Mouse (Mus musculus) stomach, embryonic 14.5 days (tissue): ENCODE results near the gene Slc22a23. TPM values are rescaled to one million over a fixed set of nuclear protein-coding genes. Genes with fewer than 3 reads are reported as not detected.

Experiments used
- ATAC-seq: fragments of 200-750 bp; cut with Nextera tagmentation; 2 replicates; pipeline ENCODE4 v1.8.0; 2017; ENCODE audit warnings: low read depth, moderate TSS enrichment; ENCODE audit not compliant: insufficient number of reproducible peaks, insufficient read depth, low FRiP score
- H3K27ac ChIP-seq: fragments of 300-500 bp; sonication (generic); 2 replicates; pipeline ENCODE4 v1.5.1; 2014; ENCODE audit warnings: mild to moderate bottlenecking, low read length, moderate library complexity, mixed read lengths
- H3K27me3 ChIP-seq: fragments of 300-500 bp; sonication (generic); 2 replicates; pipeline ENCODE4 v1.6.1; 2014; ENCODE audit warnings: low read length, control low read depth, mixed read lengths; ENCODE audit not compliant: control insufficient read depth, insufficient read depth
- H3K36me3 ChIP-seq: fragments of 300-500 bp; sonication (generic); 2 replicates; pipeline ENCODE4 v1.6.1; 2014; ENCODE audit warnings: mild to moderate bottlenecking, control low read depth, low read length, moderate library complexity, mixed read lengths; ENCODE audit not compliant: control insufficient read depth, insufficient read depth
- H3K4me1 ChIP-seq: fragments of 300-500 bp; sonication (generic); 2 replicates; pipeline ENCODE4 v1.6.1; 2014; ENCODE audit warnings: low read length, control low read depth, mixed read lengths; ENCODE audit not compliant: control insufficient read depth, insufficient read depth
- H3K4me2 ChIP-seq: fragments of 300-500 bp; sonication (generic); replicated peaks from 2 replicates; pipeline ENCODE4 v1.6.1; 2014; ENCODE audit warnings: low read depth, low read length, control low read depth
- H3K4me3 ChIP-seq: fragments of 300-500 bp; sonication (generic); 2 replicates; pipeline ENCODE4 v1.5.1; 2014; ENCODE audit warnings: low read depth, low read length, control low read depth
- H3K9ac ChIP-seq: fragments of 300-500 bp; sonication (generic); replicated peaks from 2 replicates; pipeline ENCODE4 v1.6.1; 2014; ENCODE audit warnings: low read depth, mild to moderate bottlenecking, control low read depth, low read length, moderate library complexity, mixed read lengths
- H3K9me3 ChIP-seq: fragments of 300-500 bp; sonication (generic); 2 replicates; pipeline ENCODE4 v1.6.1; 2016; ENCODE audit warnings: low read depth, low read length, control low read depth; ENCODE audit not compliant: control insufficient read depth
- WGBS: fragments of 180-500 bp; shearing (Covaris S2); extraction: QIAGEN DNeasy Blood & Tissue Kit; methylation state at CpG from one replicate; pipeline ENCODE4 v1.1.7; 2014; 5-methylcytosine and 5-hydroxymethylcytosine counted together
- polyA plus RNA-seq: library from polyadenylated mRNA; unstranded; fragments of >200 nt; fragmentation: Nextera tagmentation; extraction: Ambion mirVana; gene quantifications from 2 replicates; pipeline ENCODE4 v1.2.1, GENCODE M21; 2014

Slc22a23 gene
- polyA plus RNA-seq, 1 experiment from 2014 or later: 4.9 TPM

- Histone ChIP-seq H3K27ac (no peak overlapping the region; the same call in 1 of the 2 replicates), H3K36me3 (no peaks in the 10 kb centered on the region), H3K4me1 (no peaks in the 10 kb centered on the region; the same call in 1 of the 2 replicates), H3K9me3 (no peaks in the 10 kb centered on the region), H3K4me3 (no peak overlapping the region), H3K9ac (no peak overlapping the region), H3K27me3 (no peaks in the 10 kb centered on the region), H3K4me2 (no peak overlapping the region)
- 67% methylated on average over 2 of the region's 2 CpGs for WGBS
- no peak for ATAC-seq
These were observed 56.9 kb downstream of the Slc22a23 start for GRCm38 (mm10) chr13:34288129-34288528.

- Histone ChIP-seq H3K4me1 (no peaks in the 10 kb centered on the region; the same call in 1 of the 2 replicates), H3K27me3 (no peaks in the 10 kb centered on the region), H3K9ac (no peak overlapping the region), H3K27ac (peak overlapping the region; percentile 48; the same call in 1 of the 2 replicates), H3K36me3 (no peaks in the 10 kb centered on the region), H3K4me2 (no peak overlapping the region), H3K9me3 (no peaks in the 10 kb centered on the region), H3K4me3 (no peak overlapping the region)
- WGBS: 36% methylated on average over 9 of the region's 9 CpGs
- 0 out of 2 replicates have a peak, but pooled peaks have one; percentile 46 for ATAC-seq
These were observed 57.3 kb downstream of the Slc22a23 start for GRCm38 (mm10) chr13:34287601-34288083.

GRCm38 (mm10) chr13:34281360-34281759 is 63.6 kb downstream of the Slc22a23 start:
- no peak overlapping the region for H3K27ac ChIP-seq
- no peaks in the 10 kb centered on the region for H3K9me3 ChIP-seq
- no peak overlapping the region for H3K9ac ChIP-seq
- ATAC-seq: no peak
- no peaks in the 10 kb centered on the region for H3K4me1 ChIP-seq
- H3K27me3 ChIP-seq: no peaks in the 10 kb centered on the region
- WGBS: 81% methylated on average over 6 of the region's 6 CpGs
- no peak overlapping the region for H3K4me2 ChIP-seq
- H3K36me3 ChIP-seq: no peaks in the 10 kb centered on the region
- no peak overlapping the region for H3K4me3 ChIP-seq

GRCm38 (mm10) chr13:34278759-34279270 is 66.2 kb downstream of the Slc22a23 start:
- no peaks in the 10 kb centered on the region for H3K9me3 ChIP-seq
- H3K4me2 ChIP-seq: no peak overlapping the region
- H3K27me3 ChIP-seq: no peaks in the 10 kb centered on the region
- H3K9ac ChIP-seq: no peak overlapping the region
- H3K27ac ChIP-seq: no peak overlapping the region
- no peaks in the 10 kb centered on the region for H3K4me1 ChIP-seq
- no peak for ATAC-seq
- no peak overlapping the region for H3K4me3 ChIP-seq
- no peaks in the 10 kb centered on the region for H3K36me3 ChIP-seq
- 73% methylated on average over 5 of the region's 5 CpGs for WGBS

- WGBS: 61% methylated on average over 6 of the region's 6 CpGs
These were observed 66.7 kb downstream of the Slc22a23 start for GRCm38 (mm10) chr13:34278288-34278701.

GRCm38 (mm10) chr13:34277611-34278010 is 67.4 kb downstream of the Slc22a23 start:
- 73% methylated on average over 2 of the region's 2 CpGs for WGBS

More at GRCm38 (mm10) chr13:34278288-34278701, 66.7 kb downstream of the Slc22a23 start:
- Histone ChIP-seq H3K9ac (no peak overlapping the region), H3K27me3 (no peaks in the 10 kb centered on the region), H3K4me2 (no peak overlapping the region), H3K4me1 (no peaks in the 10 kb centered on the region), H3K36me3 (no peaks in the 10 kb centered on the region), H3K27ac (no peak overlapping the region), H3K9me3 (no peaks in the 10 kb centered on the region), H3K4me3 (no peak overlapping the region)
- ATAC-seq: no peak

GRCm38 (mm10) chr13:34277001-34277400 is 68.0 kb downstream of the Slc22a23 start:
- H3K4me3 ChIP-seq: no peak overlapping the region
- no peak overlapping the region for H3K27ac ChIP-seq
- peaks cover 4% of the 10 kb centered on the region; the same call in 1 of the 2 replicates for H3K4me1 ChIP-seq
- H3K27me3 ChIP-seq: no peaks in the 10 kb centered on the region
- H3K4me2 ChIP-seq: no peak overlapping the region
- ATAC-seq: no peak
- no peaks in the 10 kb centered on the region for H3K36me3 ChIP-seq
- WGBS: 74% methylated on average over 3 of the region's 3 CpGs
- no peak overlapping the region for H3K9ac ChIP-seq
- H3K9me3 ChIP-seq: no peaks in the 10 kb centered on the region

More at GRCm38 (mm10) chr13:34277611-34278010, 67.4 kb downstream of the Slc22a23 start:
- H3K27me3 ChIP-seq: no peaks in the 10 kb centered on the region
- H3K36me3 ChIP-seq: no peaks in the 10 kb centered on the region
- no peak overlapping the region for H3K9ac ChIP-seq
- no peak overlapping the region for H3K4me3 ChIP-seq
- H3K9me3 ChIP-seq: no peaks in the 10 kb centered on the region
- no peak overlapping the region for H3K27ac ChIP-seq
- ATAC-seq: no peak
- no peak overlapping the region for H3K4me2 ChIP-seq
- H3K4me1 ChIP-seq: no peaks in the 10 kb centered on the region

- H3K27me3 ChIP-seq: no peaks in the 10 kb centered on the region
- peaks cover 8% of the 10 kb centered on the region; the same call in 1 of the 2 replicates for H3K4me1 ChIP-seq
- no peaks in the 10 kb centered on the region for H3K36me3 ChIP-seq
- no peak for ATAC-seq
- WGBS: 83% methylated on average over 1 of the region's 1 CpGs
- H3K4me2 ChIP-seq: no peak overlapping the region
- no peak overlapping the region for H3K4me3 ChIP-seq
- H3K9ac ChIP-seq: no peak overlapping the region
- no peak overlapping the region for H3K27ac ChIP-seq
- no peaks in the 10 kb centered on the region for H3K9me3 ChIP-seq
These were observed 70.1 kb downstream of the Slc22a23 start for GRCm38 (mm10) chr13:34274890-34275289.

GRCm38 (mm10) chr13:34274417-34274816 is 70.6 kb downstream of the Slc22a23 start:
- peaks cover 8% of the 10 kb centered on the region; the same call in 1 of the 2 replicates for H3K4me1 ChIP-seq
- no peak overlapping the region for H3K27ac ChIP-seq
- 98% methylated on average over 2 of the region's 2 CpGs for WGBS
- no peaks in the 10 kb centered on the region for H3K36me3 ChIP-seq
- no peaks in the 10 kb centered on the region for H3K9me3 ChIP-seq
- H3K27me3 ChIP-seq: no peaks in the 10 kb centered on the region
- ATAC-seq: no peak
- no peak overlapping the region for H3K9ac ChIP-seq
- H3K4me2 ChIP-seq: no peak overlapping the region
- no peak overlapping the region for H3K4me3 ChIP-seq
